Mouse (Mus musculus) E14TG2a.4 (cell line): ENCODE results near the gene Slc22a23.

Source experiments
- H3K27me3 ChIP-seq: 2 replicates; pipeline ENCODE4 v1.6.1; 2014; ENCODE audit warnings: low read length, control low read depth; ENCODE audit not compliant: insufficient read depth
- H3K36me3 ChIP-seq: 2 replicates; pipeline ENCODE4 v1.6.1; 2014; ENCODE audit warnings: low read length, control low read depth; ENCODE audit not compliant: insufficient read depth
- H3K4me1 ChIP-seq: replicated peaks from 2 replicates; pipeline ENCODE4 v1.6.1; 2014; ENCODE audit warnings: low read depth, low read length, control low read depth
- H3K4me3 ChIP-seq: replicated peaks from 2 replicates; pipeline ENCODE4 v1.5.1; 2014; ENCODE audit warnings: mild to moderate bottlenecking, low read length
- H3K9me3 ChIP-seq: 2 replicates; pipeline ENCODE4 v1.6.1; 2014; ENCODE audit warnings: low read length, control low read depth
- CTCF ChIP-seq: conservative IDR thresholded peaks from 2 replicates; pipeline ENCODE4 v1.5.1; 2014; ENCODE audit warnings: low read length
- NANOG ChIP-seq: IDR thresholded peaks from 2 replicates; pipeline ENCODE4 v1.6.1; 2014; ENCODE audit warnings: borderline replicate concordance, low read length, mixed read lengths
- POU5F1 ChIP-seq: IDR thresholded peaks from 2 replicates; pipeline ENCODE4 v1.6.1; 2014; ENCODE audit warnings: low read length, borderline replicate concordance

Gene Slc22a23

GRCm38 (mm10) chr13:34347960-34348889 lies 3.2 kb upstream of the Slc22a23 start:
- TF ChIP-seq CTCF (no peak), POU5F1 (no peak), NANOG (no peak)
- Histone ChIP-seq H3K36me3 (no peaks in the 10 kb centered on the region), H3K4me3 (no peak overlapping the region), H3K9me3 (no peaks in the 10 kb centered on the region), H3K4me1 (peaks cover 28% of the 10 kb centered on the region), H3K27me3 (peaks cover 33% of the 10 kb centered on the region)

DNA sequence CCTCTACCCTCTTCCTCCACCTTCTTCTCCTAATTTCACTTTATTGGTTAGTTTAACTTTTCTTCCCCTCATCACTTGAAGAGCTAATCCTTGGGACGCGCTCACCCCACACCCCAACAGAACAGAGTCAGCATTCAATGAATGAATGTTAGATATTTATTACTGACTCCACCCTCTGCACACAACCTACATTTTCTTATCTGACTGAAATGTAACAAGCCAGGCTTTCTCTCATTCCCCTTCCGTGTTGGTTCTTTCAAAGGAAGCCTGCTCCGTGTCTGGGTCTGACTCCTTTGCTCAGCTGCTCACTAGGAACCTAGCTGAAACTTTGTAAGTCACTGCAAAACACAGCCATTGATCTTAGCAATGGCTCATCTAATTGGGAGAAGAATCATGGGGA lies 1.8 kb upstream of the Slc22a23 start:
- Histone ChIP-seq H3K4me3 (no peak overlapping the region), H3K4me1 (peaks cover 35% of the 10 kb centered on the region), H3K9me3 (no peaks in the 10 kb centered on the region), H3K27me3 (peaks cover 46% of the 10 kb centered on the region), H3K36me3 (no peaks in the 10 kb centered on the region)
- no peak for TF ChIP-seq CTCF
- TF ChIP-seq POU5F1, result no peak
- TF ChIP-seq NANOG, result no peak

DNA sequence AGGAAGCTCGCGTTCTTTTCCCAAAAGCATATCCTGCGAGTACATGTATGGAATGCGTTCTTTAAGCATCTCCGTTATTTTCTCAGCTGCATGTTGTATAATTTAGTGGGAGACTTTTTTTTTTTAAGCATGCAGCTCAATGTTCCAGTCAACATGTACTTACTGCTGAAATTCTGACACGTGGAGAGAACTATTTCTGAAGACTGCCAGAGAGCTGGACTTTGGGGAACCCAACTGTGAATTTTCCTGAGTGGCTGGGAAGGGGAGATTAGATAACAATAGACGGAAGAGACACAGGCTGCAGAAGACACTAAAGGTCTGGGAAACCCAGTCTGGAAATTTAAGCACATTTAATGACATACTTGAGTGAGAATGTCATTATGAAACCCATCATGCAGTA lies 1.3 kb upstream of the Slc22a23 start:
- TF ChIP-seq NANOG (no peak), CTCF (no peak), POU5F1 (no peak)
- H3K27me3 ChIP-seq, result peaks cover 50% of the 10 kb centered on the region
- H3K4me1 ChIP-seq, result peaks cover 35% of the 10 kb centered on the region
- H3K36me3 ChIP-seq, result no peaks in the 10 kb centered on the region
- H3K4me3 ChIP-seq, result no peak overlapping the region
- H3K9me3 ChIP-seq, result no peaks in the 10 kb centered on the region

- no peak for TF ChIP-seq NANOG
- no peak for TF ChIP-seq CTCF
- no peak for TF ChIP-seq POU5F1
- Histone ChIP-seq H3K27me3 (peaks cover 55% of the 10 kb centered on the region), H3K36me3 (no peaks in the 10 kb centered on the region), H3K4me3 (peak overlapping the region; percentile 90), H3K9me3 (no peaks in the 10 kb centered on the region), H3K4me1 (peaks cover 35% of the 10 kb centered on the region)
These were observed 430 bp downstream of the Slc22a23 start for GRCm38 (mm10) chr13:34344376-34345127.

DNA sequence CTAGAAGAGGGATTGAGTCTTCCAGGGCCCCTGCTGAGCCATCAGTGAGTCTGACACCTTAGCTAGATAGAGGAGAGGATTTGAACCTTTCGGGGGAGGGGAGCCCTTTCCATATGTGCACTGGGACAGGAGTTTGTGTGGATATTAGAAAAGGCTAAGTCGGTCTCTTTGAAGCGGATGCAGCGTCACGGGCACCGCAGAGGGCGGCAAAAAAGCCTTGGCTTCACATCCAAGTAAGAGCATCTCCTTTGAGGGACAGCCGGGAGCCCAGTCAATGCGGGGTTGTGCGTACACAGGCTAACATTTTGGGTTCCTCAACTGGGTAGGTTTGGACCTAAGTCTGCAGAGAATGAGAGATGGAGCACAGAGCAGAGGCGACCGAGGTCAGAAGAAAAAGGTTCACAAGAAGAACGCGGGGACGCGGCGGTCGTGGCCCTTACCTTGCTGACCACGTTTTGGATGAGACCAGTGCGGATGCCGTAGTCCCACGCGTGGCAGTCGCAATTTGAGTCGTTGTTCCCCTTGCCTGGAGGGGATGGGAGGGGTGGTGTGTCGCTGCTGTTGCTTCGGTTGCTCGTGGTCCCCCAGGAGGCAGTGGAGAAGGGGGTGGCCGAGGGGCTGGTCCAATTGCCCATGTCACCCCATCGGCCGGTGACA lies 1.1 kb downstream of the Slc22a23 start:
- TF ChIP-seq NANOG, result no peak; the same call in 1 of the 2 replicates
- TF ChIP-seq CTCF, result no peak
- no peak for TF ChIP-seq POU5F1
- peaks cover 55% of the 10 kb centered on the region for H3K27me3 ChIP-seq
- H3K4me3 ChIP-seq, result peak overlapping the region; percentile 90
- H3K4me1 ChIP-seq, result peaks cover 35% of the 10 kb centered on the region
- H3K36me3 ChIP-seq, result no peaks in the 10 kb centered on the region
- H3K9me3 ChIP-seq, result no peaks in the 10 kb centered on the region

- no peak overlapping the region for H3K4me3 ChIP-seq
- no peaks in the 10 kb centered on the region for H3K9me3 ChIP-seq
- TF ChIP-seq NANOG, result no peak
- no peak for TF ChIP-seq POU5F1
- no peak for TF ChIP-seq CTCF
- H3K27me3 ChIP-seq, result peaks cover 52% of the 10 kb centered on the region
- H3K4me1 ChIP-seq, result peaks cover 27% of the 10 kb centered on the region
- no peaks in the 10 kb centered on the region for H3K36me3 ChIP-seq
These were observed 2.6 kb downstream of the Slc22a23 start for GRCm38 (mm10) chr13:34342286-34342890.

GRCm38 (mm10) chr13:34336895-34337294 lies 8.1 kb downstream of the Slc22a23 start:
- Histone ChIP-seq H3K4me1 (no peaks in the 10 kb centered on the region), H3K36me3 (no peaks in the 10 kb centered on the region), H3K4me3 (no peak overlapping the region), H3K27me3 (peaks cover 10% of the 10 kb centered on the region), H3K9me3 (no peaks in the 10 kb centered on the region)
- no peak for TF ChIP-seq POU5F1
- TF ChIP-seq CTCF, result no peak
- TF ChIP-seq NANOG, result no peak

DNA sequence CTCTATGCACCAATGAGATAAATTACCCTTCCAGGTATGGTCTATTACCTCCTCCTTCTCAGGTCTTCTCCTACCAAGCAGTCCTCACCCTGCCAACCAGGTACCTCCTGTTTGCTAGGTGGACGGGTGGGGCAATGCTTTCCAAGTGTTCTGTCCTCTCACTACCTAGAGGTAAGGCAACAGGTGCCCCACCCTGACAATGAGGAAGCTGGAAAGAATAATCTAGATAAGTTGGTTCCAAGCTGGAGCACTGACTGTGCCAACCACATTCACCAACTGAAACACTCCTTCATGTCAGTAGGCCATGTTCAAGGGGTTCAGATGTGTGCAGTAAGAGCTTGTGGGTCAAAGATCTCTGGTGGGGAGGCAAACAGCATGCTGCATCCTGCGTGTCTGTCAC lies 10.1 kb downstream of the Slc22a23 start:
- H3K9me3 ChIP-seq, result no peaks in the 10 kb centered on the region
- no peak overlapping the region for H3K4me3 ChIP-seq
- no peaks in the 10 kb centered on the region for H3K36me3 ChIP-seq
- TF ChIP-seq CTCF (no peak), POU5F1 (no peak), NANOG (no peak)
- H3K4me1 ChIP-seq, result 0 out of 2 replicates have a peak, but pooled peaks cover 3% of the 10 kb centered on the region
- no peaks in the 10 kb centered on the region for H3K27me3 ChIP-seq
